Mouse (Mus musculus) MEL (cell line): ENCODE data around the gene Gm49392. TPM values are rescaled to one million over a fixed set of nuclear protein-coding genes. Genes with fewer than 3 reads are reported as not detected.

ENCODE experiments used
- DNase-seq: peaks from one replicate; pipeline ENCODE4 v3.0.0; 2011; ENCODE audit warnings: low read depth, low spot score
- H3K27ac ChIP-seq: 2 replicates; pipeline ENCODE4 v1.5.1; 2012; ENCODE audit warnings: low read depth, mild to moderate bottlenecking, control low read depth, low read length, moderate library complexity; ENCODE audit not compliant: control insufficient read depth
- H3K27me3 ChIP-seq, 2 experiments: fragments of 150-350 bp in 1 of 2; sonication (generic) in 1 of 2; 2 replicates each; pipeline ENCODE4 v1.6.1; 2012; ENCODE audit warnings: low read length in 2 of 2, mild to moderate bottlenecking in 2 of 2, improper control_type of control experiment in 1 of 2, moderate library complexity in 1 of 2; ENCODE audit not compliant: insufficient read depth in 2 of 2, control insufficient read depth in 1 of 2
- H3K36me3 ChIP-seq, 2 experiments: 2 replicates each; pipeline ENCODE4 v1.6.1; 2012 to 2014; ENCODE audit warnings: low read length in 2 of 2, improper control_type of control experiment in 1 of 2, inconsistent platforms in 1 of 2, mild to moderate bottlenecking in 1 of 2; ENCODE audit not compliant: insufficient read depth in 2 of 2, control insufficient read depth in 1 of 2
- H3K4me1 ChIP-seq, 2 experiments: fragments of 150-350 bp in 1 of 2; sonication (generic) in 1 of 2; 2 replicates each; pipeline ENCODE4 v1.6.1; 2012; ENCODE audit warnings: low read length in 2 of 2, improper control_type of control experiment in 1 of 2, mild to moderate bottlenecking in 1 of 2; ENCODE audit not compliant: insufficient read depth in 2 of 2, control insufficient read depth in 1 of 2
- H3K4me3 ChIP-seq, 2 experiments: fragments of 150-350 bp in 1 of 2; sonication (generic) in 1 of 2; 2 replicates each; pipeline ENCODE4 v1.5.1; 2012; ENCODE audit warnings: low read depth in 2 of 2, low read length in 2 of 2, mild to moderate bottlenecking in 2 of 2, moderate library complexity in 2 of 2, control low read depth in 1 of 2, improper control_type of control experiment in 1 of 2; ENCODE audit not compliant: control insufficient read depth in 1 of 2, insufficient read depth in 1 of 2
- H3K79me2 ChIP-seq: 2 replicates; pipeline ENCODE4 v1.6.1; 2012; ENCODE audit warnings: mild to moderate bottlenecking, low read length, moderate library complexity; ENCODE audit not compliant: control insufficient read depth, poor library complexity, insufficient read depth
- H3K9ac ChIP-seq: 2 replicates; pipeline ENCODE4 v1.6.1; 2012; ENCODE audit warnings: low read depth, mild to moderate bottlenecking, control low read depth, low read length, moderate library complexity; ENCODE audit not compliant: control insufficient read depth, poor library complexity, severe bottlenecking
- H3K9me3 ChIP-seq: fragments of 150-350 bp; sonication (generic); replicated peaks from 2 replicates; pipeline ENCODE4 v1.6.1; 2012; ENCODE audit warnings: mild to moderate bottlenecking, low read length, improper control_type of control experiment, moderate library complexity; ENCODE audit not compliant: insufficient read depth
- BHLHE40 ChIP-seq: IDR thresholded peaks from 2 replicates; pipeline ENCODE4 v1.6.1; 2012; ENCODE audit warnings: low read depth, mild to moderate bottlenecking, inconsistent platforms, low read length, improper control_type of control experiment, borderline replicate concordance
- JUND ChIP-seq: IDR thresholded peaks from 2 replicates; pipeline ENCODE4 v1.6.1; 2011; ENCODE audit warnings: low read depth, mild to moderate bottlenecking, improper control_type of control experiment, low read length
- MAZ ChIP-seq: IDR thresholded peaks from 2 replicates; pipeline ENCODE4 v1.6.1; 2012; ENCODE audit warnings: low read depth, mild to moderate bottlenecking, inconsistent platforms, low read length, improper control_type of control experiment
- POLR2A ChIP-seq, 2 experiments: IDR thresholded peaks; 2 replicates each; pipeline ENCODE4 v1.6.1; 2011 to 2012; ENCODE audit warnings: low read length in 2 of 2, mild to moderate bottlenecking in 2 of 2, control low read depth in 1 of 2, improper control_type of control experiment in 1 of 2, low read depth in 1 of 2, moderate library complexity in 1 of 2; ENCODE audit not compliant: control insufficient read depth in 1 of 2, insufficient read depth in 1 of 2, poor library complexity in 1 of 2
- POLR2AphosphoS2 ChIP-seq: IDR thresholded peaks from 2 replicates; pipeline ENCODE4 v1.6.1; 2011; ENCODE audit warnings: low read length, improper control_type of control experiment
- RCOR1 ChIP-seq: IDR thresholded peaks from 2 replicates; pipeline ENCODE4 v1.6.1; 2012; ENCODE audit warnings: low read depth, mild to moderate bottlenecking, inconsistent platforms, low read length, improper control_type of control experiment
- SIN3A ChIP-seq: IDR thresholded peaks from 2 replicates; pipeline ENCODE4 v1.6.1; 2012; ENCODE audit warnings: low read length, improper control_type of control experiment, inconsistent platforms
- TAL1 ChIP-seq: IDR thresholded peaks from 2 replicates; pipeline ENCODE4 v1.6.1; 2012; ENCODE audit warnings: mild to moderate bottlenecking, inconsistent platforms, low read length, moderate library complexity, mixed read lengths
- ZC3H11A ChIP-seq: IDR thresholded peaks from 2 replicates; pipeline ENCODE4 v1.6.1; 2012; ENCODE audit warnings: low read depth, mild to moderate bottlenecking, inconsistent platforms, low read length, improper control_type of control experiment
- polyA plus RNA-seq, 2 experiments: library from polyadenylated mRNA; stranded (reverse) in 1 of 2; unstranded in 1 of 2; fragments of >175 nt in 1 of 2; fragments of >200 nt in 1 of 2; gene quantifications; 2 replicates each; pipeline versions ENCODE4 v1.2.1 to v1.2.4; 2012; ENCODE audit warnings: low replicate concordance in 2 of 2, low read depth in 1 of 2; ENCODE audit not compliant: insufficient read length in 2 of 2, insufficient read depth in 1 of 2, missing spikeins in 1 of 2
- total RNA-seq: library from RNA; depleted of rRNA; stranded (reverse); fragments of 300-350 nt; gene quantifications from 2 replicates; pipeline ENCODE4 v1.2.3, GENCODE M21; 2012; rRNA removed

Gene Gm49392
- total and polyA plus RNA-seq, 3 experiments, result not detected

DNA sequence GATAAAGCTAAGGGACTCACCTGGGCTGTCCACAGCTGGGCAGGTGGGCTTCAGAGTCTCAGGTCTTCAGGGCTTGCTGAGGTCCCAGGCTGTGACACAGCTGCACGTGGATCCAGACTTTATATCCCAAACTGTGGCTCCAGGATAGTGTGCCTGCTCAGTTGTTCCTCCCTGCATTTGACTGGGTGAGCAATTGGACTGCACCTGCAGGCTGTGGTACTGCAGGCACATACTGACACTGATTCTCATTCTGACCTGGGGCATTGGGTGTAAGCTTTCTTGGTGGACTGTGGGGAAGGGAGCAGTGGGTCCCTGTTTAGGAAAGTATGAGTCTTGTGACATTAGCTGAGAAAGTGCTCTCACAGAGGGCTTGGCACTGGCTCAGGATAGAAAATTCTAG, 93.9 kb downstream of the Gm49392 start, which contains the start of gene Ctsll3:
Gene Ctsll3, minus strand, starts transcription at position 101 of the 400 bp plus-strand sequence.
- H3K9me3 ChIP-seq, result no peaks in the 10 kb centered on the region
- H3K79me2 ChIP-seq, result no peaks in the 10 kb centered on the region
- H3K36me3 ChIP-seq, result no peaks in the 10 kb centered on the region
- H3K9ac ChIP-seq, result no peak within 1 kb of the TSS
- H3K4me1 ChIP-seq, result no peaks in the 10 kb centered on the region
- no peak within 1 kb of the TSS for H3K27ac ChIP-seq
- no peak for DNase-seq
- H3K4me3 ChIP-seq, result no peak within 1 kb of the TSS
- TF ChIP-seq MAZ, result no peak
- no peak for TF ChIP-seq ZC3H11A
- TF ChIP-seq JUND, result no peak
- TF ChIP-seq SIN3A, result no peak
- no peak for TF ChIP-seq TAL1
- TF ChIP-seq POLR2A (IDR thresholded peaks at IDR 0.05; ENCODE audit: control insufficient read depth in 1 of 2, insufficient read depth in 1 of 2, low read depth in 1 of 2, low read length in 2 of 2, poor library complexity in 1 of 2), result no peak
- no peak for TF ChIP-seq RCOR1
- TF ChIP-seq POLR2AphosphoS2, result no peak
- no peak for TF ChIP-seq BHLHE40
- H3K27me3 ChIP-seq, result no peaks in the 10 kb centered on the region

Other genes with a start within 250 kb of the Gm49392 start
- gene BC051665, start 110.5 kb downstream of the Gm49392 start, total RNA-seq, result not detected in 2 replicates
- gene BC051665, start 110.5 kb downstream of the Gm49392 start, polyA plus RNA-seq, result not detected
- not detected in 2 replicates for gene Ctsll3, start 94.0 kb downstream of the Gm49392 start, total RNA-seq
- gene Ctsll3, start 94.0 kb downstream of the Gm49392 start, polyA plus RNA-seq, result not detected
- gene 4930486L24Rik, start 32.4 kb downstream of the Gm49392 start, total RNA-seq, result not detected in 2 replicates
- not detected for gene 4930486L24Rik, start 32.4 kb downstream of the Gm49392 start, polyA plus RNA-seq
- not detected in 2 replicates for gene Ctla2b, start 553 bp upstream of the Gm49392 start, total RNA-seq
- gene Ctla2b, start 553 bp upstream of the Gm49392 start, polyA plus RNA-seq, result not detected
- not detected in 2 replicates for gene Tpbpb, start 8.0 kb upstream of the Gm49392 start, total RNA-seq
- gene Tpbpb, start 8.0 kb upstream of the Gm49392 start, polyA plus RNA-seq, result not detected
- not detected in 2 replicates for gene Gm49393, start 38.7 kb upstream of the Gm49392 start, total RNA-seq
- not detected for gene Gm49393, start 38.7 kb upstream of the Gm49392 start, polyA plus RNA-seq
- not detected in 2 replicates for gene Gm49391, start 39.7 kb upstream of the Gm49392 start, total RNA-seq
- gene Gm49391, start 39.7 kb upstream of the Gm49392 start, polyA plus RNA-seq, result not detected
- gene Ctla2a, start 39.7 kb upstream of the Gm49392 start, total RNA-seq, result 0.49 and 0.81 TPM in 2 replicates
- 1 to 10 TPM in 1 of 2 experiments, not detected in 1; 1.7 TPM for gene Ctla2a, start 39.7 kb upstream of the Gm49392 start, polyA plus RNA-seq
- not detected in 2 replicates for gene Tpbpa, start 45.1 kb upstream of the Gm49392 start, total RNA-seq
- not detected for gene Tpbpa, start 45.1 kb upstream of the Gm49392 start, polyA plus RNA-seq
- gene Ctsj, start 109.1 kb upstream of the Gm49392 start, total RNA-seq, result 0.20 and 0.46 TPM in 2 replicates
- gene Ctsj, start 109.1 kb upstream of the Gm49392 start, polyA plus RNA-seq, result under 1 TPM in 1 of 2 experiments, not detected in 1; 0.18 TPM
- not detected in 2 replicates for gene Ctsq, start 143.7 kb upstream of the Gm49392 start, total RNA-seq
- gene Ctsq, start 143.7 kb upstream of the Gm49392 start, polyA plus RNA-seq, result not detected